Mouse (Mus musculus) megakaryocyte, embryonic 14.5 days (primary cell): Measurements from ENCODE around the gene Phxr2. TPM values are rescaled to one million over a fixed set of nuclear protein-coding genes. Genes with fewer than 3 reads are reported as not detected.

Experiments
- H3K27me3 ChIP-seq: replicated peaks from 2 replicates; pipeline ENCODE3; 2012; ENCODE audit warnings: inconsistent platforms
- H3K36me3 ChIP-seq: replicated peaks from 2 replicates; pipeline ENCODE3; 2012; ENCODE audit warnings: low read length, inconsistent platforms, mixed read lengths
- H3K4me1 ChIP-seq: 2 replicates; pipeline ENCODE4 v1.6.1; 2012; ENCODE audit warnings: inconsistent platforms
- H3K4me3 ChIP-seq: replicated peaks from 2 replicates; pipeline ENCODE3; 2012; ENCODE audit warnings: moderate library complexity, mild to moderate bottlenecking, inconsistent platforms
- H3K9me3 ChIP-seq: 2 replicates; pipeline ENCODE4 v1.6.1; 2012; ENCODE audit warnings: inconsistent platforms
- FLI1 ChIP-seq: IDR thresholded peaks from 2 replicates; pipeline ENCODE4 v1.6.1; 2012; ENCODE audit warnings: low read length, inconsistent platforms, mixed read lengths
- GATA1 ChIP-seq: IDR thresholded peaks from 3 replicates; pipeline ENCODE4 v1.6.1; 2012; ENCODE audit warnings: mixed read lengths, low read length, inconsistent platforms, borderline replicate concordance
- polyA plus RNA-seq: library from polyadenylated mRNA; stranded (reverse); fragments of >175 nt; gene quantifications from 2 replicates; pipeline ENCODE4 v1.2.3, GENCODE M21; 2012; ENCODE audit warnings: low replicate concordance; ENCODE audit not compliant: insufficient read depth

Gene Phxr2
- polyA plus RNA-seq, 1 experiment: not detected

DNA sequence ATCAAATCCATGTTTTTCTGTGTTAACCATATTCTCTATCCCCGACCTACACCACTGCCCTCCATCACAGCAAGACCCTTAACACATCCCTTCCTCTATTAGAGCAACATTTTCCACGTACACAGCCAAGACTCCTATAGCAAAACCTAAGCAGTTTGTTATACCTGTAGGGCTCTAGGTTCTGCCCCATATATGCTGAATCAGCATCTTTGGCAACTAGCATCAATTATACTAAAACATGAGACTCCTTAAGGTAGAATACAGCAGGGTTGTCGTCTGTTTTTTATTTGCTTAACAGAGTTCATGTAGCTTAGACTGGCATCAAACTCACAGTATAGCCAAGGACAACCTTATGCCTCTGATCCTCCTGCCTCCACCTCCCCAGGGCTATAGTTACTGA, 20.6 kb downstream of the Phxr2 start:
- Histone ChIP-seq H3K36me3 (peaks cover 23% of the 10 kb centered on the region), H3K4me3 (peak overlapping the region; percentile 42), H3K4me1 (peaks cover 21% of the 10 kb centered on the region), H3K9me3 (peaks cover 16% of the 10 kb centered on the region; the same call in 1 of the 2 replicates), H3K27me3 (no peaks in the 10 kb centered on the region)
- TF ChIP-seq GATA1: no peak
- TF ChIP-seq FLI1: no peak

DNA sequence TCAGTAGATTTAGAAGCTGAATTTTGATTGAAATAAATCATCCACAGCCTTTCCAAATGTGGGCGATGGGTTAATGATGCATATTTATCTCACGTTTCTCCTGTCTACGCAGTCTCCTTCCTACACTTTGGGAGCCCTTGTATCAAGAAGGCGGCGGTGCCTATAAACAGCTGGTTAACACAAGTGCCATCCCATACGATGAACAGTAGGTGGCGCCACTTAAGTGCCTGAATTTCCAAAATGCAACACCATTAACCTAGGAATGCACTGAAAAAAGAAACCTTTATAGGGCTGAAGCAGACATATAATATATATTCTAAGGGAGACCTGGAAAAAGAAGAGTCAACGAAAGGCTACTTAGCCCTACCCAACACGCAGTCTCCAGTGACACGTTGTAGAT, 28.8 kb downstream of the Phxr2 start:
- Histone ChIP-seq H3K9me3 (peaks cover 11% of the 10 kb centered on the region), H3K27me3 (no peaks in the 10 kb centered on the region)
- TF ChIP-seq FLI1 (no peak), GATA1 (no peak)

DNA sequence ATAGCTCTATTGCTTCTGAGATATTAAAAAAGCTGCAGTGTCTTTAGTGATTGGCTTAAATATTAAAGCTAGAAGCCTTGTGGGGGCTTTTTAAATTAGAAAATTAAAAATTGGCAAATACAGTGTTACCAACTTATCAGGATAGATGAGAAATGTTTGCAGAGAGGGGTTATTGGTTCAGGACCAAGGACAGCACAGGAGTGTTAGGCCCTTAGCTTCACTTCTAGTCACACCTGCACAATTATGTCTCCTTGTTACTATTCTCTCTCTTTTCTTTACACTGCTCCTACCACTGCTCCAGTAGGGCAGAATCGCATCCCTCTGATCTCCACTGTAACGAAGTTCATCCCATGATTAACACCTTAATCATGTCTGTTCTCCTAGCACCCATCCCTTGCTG, 31.0 kb downstream of the Phxr2 start:
- TF ChIP-seq GATA1: no peak
- no peak for TF ChIP-seq FLI1
- no peak overlapping the region for H3K4me3 ChIP-seq
- no peaks in the 10 kb centered on the region for H3K36me3 ChIP-seq
- peaks cover 11% of the 10 kb centered on the region for H3K9me3 ChIP-seq
- no peaks in the 10 kb centered on the region for H3K27me3 ChIP-seq
- peaks cover 7% of the 10 kb centered on the region for H3K4me1 ChIP-seq

More for the DNA sequence above, 28.8 kb downstream of the Phxr2 start:
- H3K36me3 ChIP-seq: no peaks in the 10 kb centered on the region
- H3K4me1 ChIP-seq: peaks cover 7% of the 10 kb centered on the region
- H3K4me3 ChIP-seq: no peak overlapping the region

DNA sequence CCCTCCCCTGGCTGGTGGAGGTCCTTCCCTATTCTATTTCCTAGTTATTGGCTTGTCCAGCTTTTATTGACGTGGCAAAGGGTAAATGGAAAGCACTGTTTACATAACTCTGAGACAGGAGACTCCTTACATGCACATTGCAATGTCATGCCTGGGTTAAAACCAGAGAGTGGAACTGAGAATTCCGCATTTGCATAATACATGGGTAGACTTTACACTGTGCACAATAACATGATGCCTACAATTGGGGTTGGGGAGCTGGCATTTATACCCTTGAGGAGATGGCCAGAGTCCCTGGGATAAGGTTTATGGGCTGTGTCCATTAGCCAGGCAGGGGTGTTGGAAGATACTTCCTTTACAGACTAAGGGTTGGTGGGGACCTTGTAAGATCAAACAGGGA, 32.8 kb downstream of the Phxr2 start:
- H3K4me1 ChIP-seq: peaks cover 7% of the 10 kb centered on the region
- TF ChIP-seq GATA1 (no peak), FLI1 (no peak)
- H3K27me3 ChIP-seq: no peaks in the 10 kb centered on the region
- H3K4me3 ChIP-seq: no peak overlapping the region
- no peaks in the 10 kb centered on the region for H3K36me3 ChIP-seq
- H3K9me3 ChIP-seq: peaks cover 11% of the 10 kb centered on the region

DNA sequence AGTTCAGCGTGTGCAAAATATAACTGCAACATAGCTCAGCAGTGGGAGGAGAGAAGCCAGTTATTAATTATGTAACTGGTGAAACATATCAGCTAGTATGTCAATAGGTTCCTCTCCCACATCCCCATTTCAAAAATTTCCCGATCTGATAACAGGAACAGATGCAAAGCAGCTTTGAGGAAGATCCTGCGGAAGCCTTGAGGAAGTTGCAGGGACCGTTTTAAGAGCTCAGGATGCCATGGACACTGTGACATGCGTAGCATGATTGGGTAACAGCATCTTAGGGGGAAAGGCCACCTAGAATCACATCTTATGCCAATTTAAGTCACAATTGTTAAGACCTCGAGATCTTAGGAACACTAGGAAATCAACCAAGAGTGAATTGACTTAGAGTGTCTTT, 36.2 kb downstream of the Phxr2 start:
- H3K36me3 ChIP-seq: no peaks in the 10 kb centered on the region
- H3K9me3 ChIP-seq: peaks cover 11% of the 10 kb centered on the region
- H3K4me3 ChIP-seq: no peak overlapping the region
- no peak for TF ChIP-seq GATA1
- no peak for TF ChIP-seq FLI1
- peaks cover 5% of the 10 kb centered on the region; the same call in 1 of the 2 replicates for H3K4me1 ChIP-seq
- peaks cover 12% of the 10 kb centered on the region for H3K27me3 ChIP-seq

DNA sequence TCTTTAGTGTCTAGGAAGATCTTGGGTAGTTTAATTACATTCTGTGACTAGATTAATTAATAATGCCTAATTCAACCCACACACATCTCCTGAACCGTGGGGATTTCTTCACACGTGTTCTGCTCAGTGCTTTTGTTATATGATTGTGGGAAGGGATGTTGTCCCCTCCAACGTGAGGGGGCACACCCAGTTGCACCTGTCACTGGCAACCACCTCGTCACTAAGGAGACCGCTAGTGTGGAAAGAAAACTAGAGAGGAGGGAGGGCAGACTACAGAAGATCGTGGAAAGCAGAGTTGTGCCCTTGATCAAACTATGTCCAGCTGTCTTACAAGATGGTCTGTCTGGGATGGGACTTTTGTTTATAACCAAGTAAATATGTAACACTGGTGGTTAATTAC, 40.1 kb downstream of the Phxr2 start:
- Histone ChIP-seq H3K9me3 (no peaks in the 10 kb centered on the region), H3K27me3 (peaks cover 21% of the 10 kb centered on the region), H3K4me3 (no peak overlapping the region), H3K36me3 (no peaks in the 10 kb centered on the region), H3K4me1 (peaks cover 15% of the 10 kb centered on the region)
- TF ChIP-seq FLI1: no peak
- TF ChIP-seq GATA1: no peak

DNA sequence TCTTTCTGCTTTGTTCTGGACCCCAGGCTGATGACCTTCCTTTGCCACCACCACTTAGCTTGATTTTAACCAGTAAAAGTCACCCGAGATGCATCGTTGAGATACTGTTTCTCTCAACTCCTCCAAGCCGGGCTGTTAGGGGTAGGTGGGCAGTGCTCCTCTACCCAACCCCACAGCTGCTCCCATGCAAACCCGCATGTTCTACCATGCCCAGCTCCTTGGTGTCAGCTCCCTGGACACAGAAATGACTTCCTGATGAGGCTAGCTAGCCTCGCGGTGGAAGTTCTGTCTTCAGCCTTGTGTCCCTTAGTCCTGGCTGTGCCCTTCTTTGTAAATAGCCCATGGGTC, 40.9 kb downstream of the Phxr2 start:
- H3K27me3 ChIP-seq: peaks cover 21% of the 10 kb centered on the region
- no peak for TF ChIP-seq GATA1
- H3K9me3 ChIP-seq: no peaks in the 10 kb centered on the region
- H3K4me3 ChIP-seq: no peak overlapping the region
- no peaks in the 10 kb centered on the region for H3K36me3 ChIP-seq
- peaks cover 15% of the 10 kb centered on the region for H3K4me1 ChIP-seq

DNA sequence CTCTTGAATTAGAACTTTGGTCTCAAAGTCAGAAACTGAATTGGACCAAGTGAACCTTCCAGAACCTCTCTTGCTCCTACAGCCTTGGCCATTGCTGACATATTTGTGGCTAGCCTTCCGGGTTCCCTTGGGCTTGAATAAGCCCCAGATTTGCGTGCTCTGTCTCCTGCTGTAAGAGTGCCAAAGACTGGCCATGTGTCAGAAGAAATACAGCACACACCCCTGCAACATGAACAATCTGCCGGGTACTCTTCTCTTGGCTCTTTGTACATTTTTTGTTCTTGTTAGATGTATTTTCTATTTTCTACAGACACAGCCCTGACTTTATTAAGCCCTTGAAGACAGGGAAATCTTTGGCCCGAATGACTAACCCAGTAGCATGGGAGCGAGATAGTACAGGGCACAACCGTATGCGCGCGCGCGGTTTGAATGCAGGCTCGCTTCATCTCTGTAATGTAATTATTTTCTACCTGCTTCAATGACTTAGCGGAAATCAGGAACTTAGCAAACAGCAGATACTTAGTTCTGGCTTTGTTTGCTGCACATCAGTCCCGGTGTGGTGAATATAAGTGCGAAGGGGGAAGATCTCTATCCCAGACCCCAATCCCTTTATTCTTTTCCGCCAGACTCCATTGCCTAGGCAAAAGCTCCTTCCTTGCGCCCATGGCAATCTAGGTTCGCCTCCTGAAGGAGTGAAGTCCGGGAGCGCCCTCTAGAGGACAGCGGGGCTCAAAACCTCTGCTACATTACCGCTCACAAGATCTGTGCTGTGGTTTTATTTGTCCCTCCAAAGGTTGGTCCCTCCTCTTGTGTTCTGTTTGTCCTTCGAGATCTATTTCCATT, 41.5 kb downstream of the Phxr2 start:
- Histone ChIP-seq H3K4me3 (no peak overlapping the region), H3K36me3 (no peaks in the 10 kb centered on the region), H3K27me3 (peaks cover 21% of the 10 kb centered on the region), H3K9me3 (0 out of 2 replicates have a peak, but pooled peaks cover 2% of the 10 kb centered on the region), H3K4me1 (peaks cover 15% of the 10 kb centered on the region)
- TF ChIP-seq FLI1 (no peak), GATA1 (no peak)

DNA sequence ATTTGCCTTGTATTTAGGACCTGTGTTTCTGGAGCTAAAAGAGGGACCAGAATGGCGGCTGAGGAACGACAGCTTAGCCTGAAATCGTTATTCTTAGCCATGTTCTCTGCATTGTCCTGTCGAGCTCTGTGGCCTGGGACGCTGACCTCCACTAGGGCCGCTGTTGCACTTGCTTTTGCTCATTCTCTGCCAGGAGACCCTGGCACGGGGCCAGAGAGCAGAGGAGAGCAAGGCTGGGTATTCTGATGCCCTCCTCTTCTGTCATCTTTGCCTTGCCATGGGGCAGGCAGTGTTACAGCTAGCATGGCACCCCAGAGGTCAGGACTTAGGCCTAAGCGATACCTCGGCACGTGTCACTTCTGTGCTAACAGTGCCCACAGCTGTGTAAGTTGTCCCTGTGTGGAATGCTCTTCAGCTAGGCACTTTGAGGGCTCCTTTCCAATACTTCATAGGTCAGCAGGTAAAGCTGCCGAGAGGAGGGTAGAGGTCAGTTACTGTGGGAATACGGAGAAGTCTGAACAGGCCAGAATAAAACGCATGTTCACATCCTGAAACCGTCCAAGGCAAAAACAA, 42.6 kb downstream of the Phxr2 start:
- TF ChIP-seq FLI1 (no peak), GATA1 (no peak)
- Histone ChIP-seq H3K36me3 (no peaks in the 10 kb centered on the region), H3K9me3 (peaks cover 4% of the 10 kb centered on the region; the same call in 1 of the 2 replicates), H3K4me1 (peaks cover 15% of the 10 kb centered on the region), H3K4me3 (no peak overlapping the region), H3K27me3 (peaks cover 21% of the 10 kb centered on the region)

DNA sequence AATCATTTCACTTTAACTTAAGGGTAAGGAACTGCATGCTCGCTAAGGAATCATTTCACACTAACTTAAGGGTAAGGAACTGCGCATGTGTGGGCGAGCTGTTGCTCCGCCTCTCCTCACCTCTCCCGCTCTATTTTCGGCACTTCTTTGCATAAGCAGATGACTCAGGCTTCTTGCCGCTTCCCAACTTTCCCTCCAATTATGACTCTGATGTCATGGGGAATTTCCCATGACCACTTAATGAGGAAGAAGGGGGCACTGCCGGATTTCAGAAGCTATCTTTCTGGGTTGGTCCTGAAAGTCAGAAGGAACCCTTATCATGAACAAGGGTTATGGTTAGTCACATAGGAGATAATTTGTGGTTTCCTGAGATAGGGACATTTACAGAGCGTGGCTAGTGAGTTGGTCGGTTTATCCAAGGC, 44.5 kb downstream of the Phxr2 start:
- H3K27me3 ChIP-seq: peaks cover 18% of the 10 kb centered on the region
- peaks cover 15% of the 10 kb centered on the region for H3K4me1 ChIP-seq
- no peaks in the 10 kb centered on the region for H3K36me3 ChIP-seq
- peaks cover 8% of the 10 kb centered on the region; the same call in 1 of the 2 replicates for H3K9me3 ChIP-seq
- no peak overlapping the region for H3K4me3 ChIP-seq
- TF ChIP-seq GATA1 (no peak), FLI1 (no peak)

DNA sequence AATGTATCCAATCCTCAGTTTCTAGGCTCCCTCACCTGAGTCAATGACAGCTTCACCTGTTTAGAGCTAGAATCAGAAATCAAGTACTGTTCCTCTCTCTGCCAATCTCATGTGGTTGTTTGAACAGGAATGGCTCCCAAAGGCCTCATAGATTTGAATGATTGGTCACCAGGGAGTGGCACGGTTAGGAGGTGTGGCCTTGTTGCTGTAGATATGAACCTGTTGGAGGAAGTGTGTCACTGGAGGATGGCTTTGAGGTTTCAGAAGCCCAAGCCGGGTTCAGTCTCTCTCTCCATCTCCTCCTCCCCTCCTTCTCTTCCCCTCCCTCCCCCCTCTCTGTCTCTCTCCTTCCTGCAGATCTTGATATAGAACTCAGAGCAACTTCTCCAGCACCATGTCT, 47.5 kb downstream of the Phxr2 start:
- no peak for TF ChIP-seq FLI1
- TF ChIP-seq GATA1: no peak
- H3K9me3 ChIP-seq: peaks cover 13% of the 10 kb centered on the region
- H3K4me1 ChIP-seq: peaks cover 7% of the 10 kb centered on the region
- H3K36me3 ChIP-seq: no peaks in the 10 kb centered on the region
- no peak overlapping the region for H3K4me3 ChIP-seq
- peaks cover 10% of the 10 kb centered on the region for H3K27me3 ChIP-seq
